Mouse (Mus musculus): ENCODE data around the gene Cldn3.
"Not testable (repeated sequence)": the region's sequence is repeated elsewhere in the genome, so short reads cannot be mapped to it uniquely, and the experiment has no call there.

DNA sequence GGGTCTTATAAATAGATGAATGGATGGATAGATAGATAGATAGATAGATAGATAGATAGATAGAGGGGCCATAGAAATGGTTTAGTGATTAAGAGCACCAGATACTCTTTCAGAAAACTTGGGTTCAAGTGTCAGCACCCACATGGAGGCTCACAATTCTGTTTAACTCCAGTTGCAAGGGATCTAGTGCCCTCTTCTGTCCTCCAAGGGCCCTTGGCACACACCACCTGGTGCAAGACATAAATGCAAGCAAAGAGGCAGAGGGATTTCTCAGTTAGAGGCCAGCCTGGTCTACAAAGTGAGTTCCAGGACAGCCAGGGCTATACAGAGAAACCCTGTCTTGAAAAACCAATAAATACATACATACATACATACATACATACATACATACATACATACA lies 21.4 kb upstream of the Cldn3 start:
- not testable (repeated sequence) for TF ChIP-seq EP300, CTCF (IDR thresholded peaks at IDR 0.05; ENCODE audit: low read depth)
